Mouse (Mus musculus): ENCODE data around the gene Camta1. TPM values are rescaled to one million over a fixed set of nuclear protein-coding genes. Genes with fewer than 3 reads are reported as not detected.

The Camta1 gene
- polyA plus RNA-seq, 1 experiment from 2014 or later = 81.8 TPM

DNA sequence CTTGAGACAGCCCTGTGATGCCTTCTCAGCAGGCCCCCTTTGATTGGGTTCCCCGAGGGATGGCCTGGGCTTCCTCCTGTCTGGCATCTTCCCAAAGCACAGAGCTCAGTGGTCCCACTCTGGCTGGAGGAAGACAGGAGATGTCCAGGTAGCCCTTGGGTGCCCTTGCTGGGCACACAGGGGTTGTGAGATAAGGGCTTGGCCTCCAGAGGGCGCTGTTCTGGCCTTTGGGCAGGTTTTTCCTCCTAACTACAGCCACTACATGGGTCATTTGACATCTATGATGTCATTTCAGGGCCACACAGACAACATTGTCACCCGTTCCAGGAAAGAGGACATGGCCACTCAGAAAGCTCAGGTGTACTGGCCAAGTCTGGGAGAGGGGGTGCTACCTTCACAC, 703.4 kb downstream of the Camta1 start:
- WGBS = 57% methylated on average over 3 of the region's 3 CpGs
- no peaks in the 10 kb centered on the region for H3K36me3 ChIP-seq (ENCODE audit: control insufficient read depth, insufficient read depth, low read length)
- H3K27me3 ChIP-seq (ENCODE audit: control insufficient read depth, insufficient read depth, low read length) = 0 out of 2 replicates have a peak, but pooled peaks cover 4% of the 10 kb centered on the region

DNA sequence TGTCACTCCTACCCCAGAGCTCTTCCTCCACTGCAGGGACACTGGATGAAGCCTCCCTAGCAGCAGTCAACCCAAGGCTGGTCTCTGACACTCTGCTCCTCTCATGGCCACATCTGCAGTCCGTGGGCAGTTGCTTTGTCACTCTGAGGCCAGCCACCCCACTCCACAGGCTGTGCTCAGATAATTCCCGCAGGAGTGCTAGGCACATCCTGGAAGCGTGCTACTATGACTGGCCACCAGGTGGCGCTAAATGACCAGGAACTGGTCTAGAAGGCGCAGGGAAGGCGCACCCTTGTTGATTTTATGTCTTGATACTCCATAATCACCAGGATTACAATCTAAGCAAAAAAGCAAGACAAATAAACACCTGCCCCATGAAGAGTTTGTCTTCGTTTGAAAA, 704.8 kb downstream of the Camta1 start:
- H3K4me1 ChIP-seq (ENCODE audit: control insufficient read depth, insufficient read depth, low read length) = no peaks in the 10 kb centered on the region
- ATAC-seq (ENCODE audit: insufficient read depth, low FRiP score) = peak; percentile 72; the same call in 1 of the 2 replicates
- under 1% methylated on average over 7 of the region's 7 CpGs for WGBS

More for the DNA sequence above, 703.4 kb downstream of the Camta1 start:
- H3K4me1 ChIP-seq (ENCODE audit: control insufficient read depth, insufficient read depth, low read length) = no peaks in the 10 kb centered on the region
- H3K4me2 ChIP-seq (ENCODE audit: low read depth, low read length) = no peak overlapping the region
- H3K27ac ChIP-seq (ENCODE audit: low read length) = no peak overlapping the region
- no peak overlapping the region for H3K9ac ChIP-seq (ENCODE audit: low read length)
- H3K4me3 ChIP-seq (replicated peaks; ENCODE audit: low read length) = no peak overlapping the region
- no peaks in the 10 kb centered on the region for H3K9me3 ChIP-seq (replicated peaks; ENCODE audit: control insufficient read depth, low read length)
- ATAC-seq (ENCODE audit: insufficient read depth, low FRiP score) = no peak

DNA sequence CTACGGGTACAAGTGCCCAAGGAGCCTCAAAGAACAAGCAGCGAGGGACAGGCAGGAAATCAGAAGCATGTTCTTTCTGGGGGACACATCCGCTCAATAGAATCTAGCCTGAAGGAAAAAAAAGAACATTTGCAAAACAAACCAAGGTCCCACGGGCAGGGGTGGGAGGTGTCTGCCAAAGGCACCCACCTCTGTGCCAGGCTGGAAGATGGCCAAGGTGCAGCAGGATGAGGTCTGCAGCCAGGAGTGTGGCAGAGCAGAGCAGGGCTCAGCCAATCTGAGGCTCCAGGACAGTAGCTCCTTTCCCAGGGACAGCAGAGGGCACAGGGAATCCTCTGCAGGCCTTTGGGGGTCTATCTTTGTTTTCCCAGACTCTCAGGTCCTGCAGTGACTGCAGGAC, 706.1 kb downstream of the Camta1 start:
- Histone ChIP-seq H3K27ac (ENCODE audit: low read length) (no peak overlapping the region), H3K4me2 (ENCODE audit: low read depth, low read length) (no peak overlapping the region), H3K4me1 (ENCODE audit: control insufficient read depth, insufficient read depth, low read length) (no peaks in the 10 kb centered on the region), H3K9me3 (replicated peaks; ENCODE audit: control insufficient read depth, low read length) (no peaks in the 10 kb centered on the region), H3K4me3 (replicated peaks; ENCODE audit: low read length) (no peak overlapping the region), H3K9ac (ENCODE audit: low read length) (no peak overlapping the region), H3K27me3 (ENCODE audit: control insufficient read depth, insufficient read depth, low read length) (no peaks in the 10 kb centered on the region), H3K36me3 (ENCODE audit: control insufficient read depth, insufficient read depth, low read length) (no peaks in the 10 kb centered on the region)
- no peak for ATAC-seq (ENCODE audit: insufficient read depth, low FRiP score)
- WGBS = 74% methylated on average over 4 of the region's 4 CpGs

More for the DNA sequence above, 704.8 kb downstream of the Camta1 start:
- H3K4me2 ChIP-seq (ENCODE audit: low read depth, low read length) = no peak overlapping the region
- H3K9ac ChIP-seq (ENCODE audit: low read length) = no peak overlapping the region
- H3K27me3 ChIP-seq (ENCODE audit: control insufficient read depth, insufficient read depth, low read length) = 0 out of 2 replicates have a peak, but pooled peaks cover 4% of the 10 kb centered on the region
- no peak overlapping the region for H3K27ac ChIP-seq (ENCODE audit: low read length)
- no peaks in the 10 kb centered on the region for H3K9me3 ChIP-seq (replicated peaks; ENCODE audit: control insufficient read depth, low read length)
- H3K36me3 ChIP-seq (ENCODE audit: control insufficient read depth, insufficient read depth, low read length) = no peaks in the 10 kb centered on the region
- H3K4me3 ChIP-seq (replicated peaks; ENCODE audit: low read length) = no peak overlapping the region

DNA sequence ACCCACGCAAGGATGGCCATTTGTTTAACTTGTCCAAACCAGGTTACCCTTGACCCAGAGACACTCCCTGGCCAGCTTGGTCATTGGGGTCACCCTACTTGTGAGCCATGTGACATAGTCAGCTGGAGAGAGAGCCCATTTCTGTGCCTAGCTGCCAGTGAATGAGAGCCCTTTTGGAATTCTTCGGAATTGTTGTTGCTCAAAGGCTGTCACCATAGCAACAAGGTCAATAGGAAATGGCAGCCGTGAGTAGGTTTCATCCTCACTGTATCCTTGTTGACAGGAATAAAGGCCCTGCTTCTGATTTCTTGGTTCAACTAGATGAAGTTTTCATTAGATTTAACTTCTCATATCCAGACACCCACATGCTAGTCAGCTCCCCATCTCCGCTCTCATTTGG, 707.4 kb downstream of the Camta1 start:
- no peak overlapping the region for H3K4me2 ChIP-seq (ENCODE audit: low read depth, low read length)

DNA sequence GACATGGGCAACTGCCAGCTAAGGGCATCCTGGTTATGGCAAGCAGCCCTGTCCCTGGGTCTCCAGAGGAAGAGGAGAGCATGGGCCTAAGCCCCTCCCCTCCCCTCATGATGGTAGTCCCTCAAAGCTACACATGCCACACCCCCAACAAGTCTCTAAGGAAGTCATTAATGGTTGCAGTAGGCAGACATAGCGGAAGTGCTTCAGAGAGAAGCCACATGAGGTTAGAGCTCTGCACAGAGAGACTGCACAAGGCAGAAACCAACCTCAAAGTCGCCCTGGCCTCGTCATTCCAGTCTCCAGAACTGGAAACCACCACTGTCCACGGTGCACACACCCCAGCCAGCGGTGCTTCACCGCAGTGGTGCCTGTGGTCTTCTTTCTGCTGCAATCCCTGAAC, 709.7 kb downstream of the Camta1 start:
- H3K36me3 ChIP-seq (ENCODE audit: control insufficient read depth, insufficient read depth, low read length) = no peaks in the 10 kb centered on the region
- no peaks in the 10 kb centered on the region for H3K4me1 ChIP-seq (ENCODE audit: control insufficient read depth, insufficient read depth, low read length)
- H3K9me3 ChIP-seq (replicated peaks; ENCODE audit: control insufficient read depth, low read length) = no peaks in the 10 kb centered on the region
- ATAC-seq (ENCODE audit: insufficient read depth, low FRiP score) = no peak
- no peak overlapping the region for H3K4me3 ChIP-seq (replicated peaks; ENCODE audit: low read length)
- 65% methylated on average over 6 of the region's 6 CpGs for WGBS
- H3K4me2 ChIP-seq (ENCODE audit: low read depth, low read length) = no peak overlapping the region
- no peak overlapping the region for H3K27ac ChIP-seq (ENCODE audit: low read length)
- H3K27me3 ChIP-seq (ENCODE audit: control insufficient read depth, insufficient read depth, low read length) = no peaks in the 10 kb centered on the region
- no peak overlapping the region for H3K9ac ChIP-seq (ENCODE audit: low read length)

More for the DNA sequence above, 707.4 kb downstream of the Camta1 start:
- ATAC-seq (ENCODE audit: insufficient read depth, low FRiP score) = no peak
- Histone ChIP-seq H3K4me1 (ENCODE audit: control insufficient read depth, insufficient read depth, low read length) (no peaks in the 10 kb centered on the region), H3K9me3 (replicated peaks; ENCODE audit: control insufficient read depth, low read length) (no peaks in the 10 kb centered on the region), H3K36me3 (ENCODE audit: control insufficient read depth, insufficient read depth, low read length) (no peaks in the 10 kb centered on the region), H3K27ac (ENCODE audit: low read length) (no peak overlapping the region), H3K27me3 (ENCODE audit: control insufficient read depth, insufficient read depth, low read length) (no peaks in the 10 kb centered on the region), H3K9ac (ENCODE audit: low read length) (no peak overlapping the region), H3K4me3 (replicated peaks; ENCODE audit: low read length) (no peak overlapping the region)
- 50% methylated on average over 4 of the region's 4 CpGs for WGBS

DNA sequence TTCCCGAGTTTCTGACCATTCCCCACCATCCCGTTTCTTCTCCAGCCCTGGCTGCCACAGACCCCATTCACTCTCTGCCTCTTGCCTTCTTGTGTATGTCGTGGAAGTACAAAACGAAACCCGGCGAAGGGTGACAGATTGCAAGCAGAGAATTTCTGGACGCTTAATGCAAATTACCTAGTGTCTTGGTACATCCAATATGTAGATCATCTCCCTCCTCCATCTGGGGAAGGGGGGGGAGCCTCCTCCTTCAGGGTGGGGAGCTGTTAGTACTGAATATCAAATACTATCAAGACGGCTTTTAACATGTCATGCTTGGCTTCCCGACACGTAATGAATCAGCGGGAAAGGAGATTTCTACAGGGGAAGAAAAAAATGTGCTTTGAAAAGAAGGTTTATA, 710.8 kb downstream of the Camta1 start:
- Histone ChIP-seq H3K4me2 (ENCODE audit: low read depth, low read length) (no peak overlapping the region), H3K27ac (ENCODE audit: low read length) (no peak overlapping the region), H3K4me3 (replicated peaks; ENCODE audit: low read length) (no peak overlapping the region), H3K36me3 (ENCODE audit: control insufficient read depth, insufficient read depth, low read length) (no peaks in the 10 kb centered on the region), H3K4me1 (ENCODE audit: control insufficient read depth, insufficient read depth, low read length) (no peaks in the 10 kb centered on the region), H3K9me3 (replicated peaks; ENCODE audit: control insufficient read depth, low read length) (no peaks in the 10 kb centered on the region), H3K9ac (ENCODE audit: low read length) (no peak overlapping the region), H3K27me3 (ENCODE audit: control insufficient read depth, insufficient read depth, low read length) (no peaks in the 10 kb centered on the region)
- 72% methylated on average over 11 of the region's 11 CpGs for whole genome bisulfite sequencing
- no peak for ATAC-seq (ENCODE audit: insufficient read depth, low FRiP score)

DNA sequence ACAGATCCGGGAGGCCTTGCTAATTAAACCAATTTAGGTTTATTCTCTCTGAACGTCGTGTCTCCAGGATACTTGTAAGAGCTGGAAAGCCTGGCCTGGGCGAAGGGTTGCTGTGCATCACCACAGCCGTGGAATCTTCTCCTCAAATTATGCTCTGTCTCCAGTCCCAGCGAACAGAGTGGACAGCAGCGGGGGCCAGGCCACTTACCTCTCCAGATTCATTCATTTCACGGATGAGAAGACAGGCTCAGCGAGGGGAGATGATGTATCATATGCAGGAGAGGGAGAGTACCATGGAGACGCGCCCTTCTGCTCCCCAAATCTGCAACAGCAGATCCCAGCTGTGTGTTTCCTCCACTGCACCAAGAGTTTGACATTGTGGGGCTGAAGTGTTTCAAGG, 711.6 kb downstream of the Camta1 start:
- Histone ChIP-seq H3K4me2 (ENCODE audit: low read depth, low read length) (no peak overlapping the region), H3K27ac (ENCODE audit: low read length) (no peak overlapping the region), H3K4me1 (ENCODE audit: control insufficient read depth, insufficient read depth, low read length) (no peaks in the 10 kb centered on the region), H3K36me3 (ENCODE audit: control insufficient read depth, insufficient read depth, low read length) (no peaks in the 10 kb centered on the region), H3K9me3 (replicated peaks; ENCODE audit: control insufficient read depth, low read length) (no peaks in the 10 kb centered on the region), H3K27me3 (ENCODE audit: control insufficient read depth, insufficient read depth, low read length) (no peaks in the 10 kb centered on the region), H3K9ac (ENCODE audit: low read length) (no peak overlapping the region), H3K4me3 (replicated peaks; ENCODE audit: low read length) (no peak overlapping the region)
- WGBS = 74% methylated on average over 11 of the region's 11 CpGs
- no peak for ATAC-seq (ENCODE audit: insufficient read depth, low FRiP score)

DNA sequence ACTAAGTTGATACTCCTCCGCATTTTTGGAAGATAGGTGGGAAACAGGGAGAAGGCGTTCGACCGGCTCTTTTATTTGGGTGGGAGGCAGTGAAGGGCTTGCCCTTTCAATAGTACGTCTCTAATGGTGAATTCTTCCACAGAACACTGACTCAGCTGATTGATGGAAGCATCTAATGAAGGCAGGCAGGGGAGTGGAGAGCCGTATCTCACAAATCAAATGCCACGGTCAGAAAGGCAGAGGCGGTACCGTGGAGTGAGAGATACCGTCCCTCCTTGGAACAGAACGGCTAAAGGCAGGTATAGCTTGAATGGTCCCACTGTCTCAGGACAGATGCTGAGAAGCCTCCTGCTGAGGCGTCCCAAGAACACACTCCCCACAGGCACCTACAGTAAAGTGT, 714.1 kb downstream of the Camta1 start:
- WGBS = 25% methylated on average over 12 of the region's 12 CpGs
- no peaks in the 10 kb centered on the region for H3K27me3 ChIP-seq (ENCODE audit: control insufficient read depth, insufficient read depth, low read length)
- H3K4me2 ChIP-seq (ENCODE audit: low read depth, low read length) = no peak overlapping the region
- no peak overlapping the region for H3K27ac ChIP-seq (ENCODE audit: low read length)
- ATAC-seq (ENCODE audit: insufficient read depth, low FRiP score) = no peak
- no peak overlapping the region for H3K9ac ChIP-seq (ENCODE audit: low read length)
- no peaks in the 10 kb centered on the region for H3K4me1 ChIP-seq (ENCODE audit: control insufficient read depth, insufficient read depth, low read length)
- H3K36me3 ChIP-seq (ENCODE audit: control insufficient read depth, insufficient read depth, low read length) = no peaks in the 10 kb centered on the region
- H3K4me3 ChIP-seq (replicated peaks; ENCODE audit: low read length) = no peak overlapping the region
- no peaks in the 10 kb centered on the region for H3K9me3 ChIP-seq (replicated peaks; ENCODE audit: control insufficient read depth, low read length)

DNA sequence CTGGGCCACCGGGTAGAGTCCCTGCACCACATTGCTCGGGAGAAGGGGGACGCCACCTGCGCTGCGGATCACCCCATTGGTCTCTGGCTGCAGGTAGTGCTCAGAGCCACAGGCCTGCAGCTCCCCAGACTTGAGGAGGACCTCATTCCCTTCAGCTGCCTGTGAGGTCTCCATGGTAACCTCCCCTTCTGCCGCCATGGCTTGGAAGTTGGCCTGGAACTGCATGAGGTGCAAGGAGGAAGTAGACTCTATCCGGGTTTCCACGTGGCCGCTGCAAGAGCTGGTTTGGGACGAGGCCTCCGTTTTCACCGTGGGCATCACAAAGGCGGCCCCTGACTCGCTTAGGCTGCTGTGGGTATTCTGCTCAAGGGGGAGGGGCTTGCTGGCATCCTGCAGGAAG, 717.6 kb downstream of the Camta1 start:
- H3K9me3 ChIP-seq (replicated peaks; ENCODE audit: control insufficient read depth, low read length) = no peaks in the 10 kb centered on the region
- no peak overlapping the region for H3K4me2 ChIP-seq (ENCODE audit: low read depth, low read length)
- H3K27ac ChIP-seq (ENCODE audit: low read length) = no peak overlapping the region
- no peak overlapping the region for H3K9ac ChIP-seq (ENCODE audit: low read length)
- H3K4me3 ChIP-seq (replicated peaks; ENCODE audit: low read length) = no peak overlapping the region
- peaks cover 13% of the 10 kb centered on the region for H3K27me3 ChIP-seq (ENCODE audit: control insufficient read depth, insufficient read depth, low read length)
- no peak for ATAC-seq (ENCODE audit: insufficient read depth, low FRiP score)
- H3K4me1 ChIP-seq (ENCODE audit: control insufficient read depth, insufficient read depth, low read length) = peaks cover 6% of the 10 kb centered on the region
- H3K36me3 ChIP-seq (ENCODE audit: control insufficient read depth, insufficient read depth, low read length) = no peaks in the 10 kb centered on the region
- 85% methylated on average over 14 of the region's 14 CpGs for WGBS
